Mouse (Mus musculus) layer of hippocampus, adult 8-10 months (tissue): ENCODE results near the gene Mroh2a. TPM values are rescaled to one million over a fixed set of nuclear protein-coding genes. Genes with fewer than 3 reads are reported as not detected.

Source experiments
- DNase-seq, 2 experiments: peaks; one replicate each; pipeline ENCODE4 v3.0.0; 2022; ENCODE audit warnings: low spot score in 2 of 2
- total RNA-seq, 4 experiments: library from RNA; stranded (reverse); gene quantifications; 2 replicates each; pipeline ENCODE4 v1.2.4; 2022

Mroh2a gene
- total RNA-seq, 4 experiments from 2014 or later, result 0.06 to 0.16 TPM; not detected in 2

DNA sequence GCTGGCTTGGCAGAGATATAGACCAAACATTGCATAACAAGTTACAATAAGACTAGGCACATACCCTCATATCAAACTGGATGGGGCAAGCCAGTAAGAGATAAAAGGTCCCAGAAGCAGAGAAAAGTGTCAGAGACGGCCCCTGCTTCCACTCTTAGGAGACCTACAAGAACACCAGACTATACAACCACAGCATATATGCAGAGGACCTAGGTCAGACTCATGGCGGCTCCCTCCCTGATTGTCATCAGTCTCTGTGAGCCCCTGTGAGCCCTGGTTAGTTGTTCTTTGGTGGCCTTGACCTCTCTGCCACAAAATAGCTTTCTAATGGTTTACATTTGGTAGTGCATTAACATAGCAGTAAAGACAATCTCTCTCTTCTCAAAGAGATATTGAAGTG lies 82.2 kb downstream of the Mroh2a start:
- no peak for DNase-seq

DNA sequence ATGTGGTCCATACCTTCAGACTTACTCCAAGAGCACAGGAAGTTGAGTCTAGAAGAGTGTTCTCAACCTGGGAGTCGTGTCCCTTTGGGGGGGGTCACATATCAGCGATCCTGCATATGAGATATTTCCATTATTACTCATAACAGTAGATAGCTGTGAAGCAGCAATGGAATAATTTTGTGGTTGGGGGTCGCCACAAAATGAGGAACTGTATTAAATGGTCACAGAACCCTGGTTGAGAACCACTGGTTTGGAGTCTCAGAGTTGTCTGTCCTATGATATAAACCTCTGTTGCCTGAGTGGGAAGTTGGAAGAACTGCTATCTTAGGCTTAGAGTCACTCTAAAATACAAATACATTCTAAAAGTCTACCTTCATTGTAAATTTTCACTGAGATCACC lies 83.1 kb downstream of the Mroh2a start:
- no peak for DNase-seq

DNA sequence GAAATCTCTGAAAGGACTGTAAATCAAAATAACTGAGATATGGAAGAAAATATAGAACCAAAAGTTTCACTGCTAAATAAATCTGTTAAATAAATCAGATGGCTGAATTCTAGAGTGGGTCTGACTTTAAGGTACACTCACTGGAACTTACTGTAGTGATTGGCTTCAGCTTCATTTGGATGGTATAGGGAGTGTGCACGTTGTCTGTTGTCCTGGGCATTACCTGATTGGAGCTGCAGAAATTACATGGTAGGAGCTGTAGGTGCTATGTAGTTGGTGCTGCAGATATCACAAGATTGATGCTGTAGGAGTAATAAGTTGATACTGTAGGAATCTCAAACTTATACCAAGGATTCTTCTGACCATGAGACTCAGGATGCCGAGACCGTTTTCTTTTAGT lies 83.6 kb downstream of the Mroh2a start:
- DNase-seq, result no peak

Other genes starting within 250 kb of the Mroh2a start
- gene Usp40, start 218.4 kb upstream of the Mroh2a start, total RNA-seq, result 10 to 100 TPM; 23.6 to 33.7 (median 25.8) TPM
- not detected for gene Ugt1a10, start 171.6 kb upstream of the Mroh2a start, total RNA-seq
- gene Ugt1a9, start 156.2 kb upstream of the Mroh2a start, total RNA-seq, result not detected
- not detected for gene Ugt1a8, start 139.2 kb upstream of the Mroh2a start, total RNA-seq
- 1 to 10 TPM in 2 of 4 experiments, under 1 TPM in 2; 0.37 to 3.8 (median 2.2) TPM for gene Ugt1a7c, start 131.9 kb upstream of the Mroh2a start, total RNA-seq
- gene Ugt1a6b, start 123.7 kb upstream of the Mroh2a start, total RNA-seq, result under 1 TPM in 2 of 4 experiments, not detected in 2; 0.34 TPM
- gene Ugt1a6a, start 92.2 kb upstream of the Mroh2a start, total RNA-seq, result 1 to 10 TPM; 1.4 to 4.1 (median 2.2) TPM
- under 1 TPM in 1 of 4 experiments, not detected in 3; 0.65 TPM for gene Ugt1a5, start 61.0 kb upstream of the Mroh2a start, total RNA-seq
- under 1 TPM in 1 of 4 experiments, not detected in 3; 0.53 TPM for gene Ugt1a2, start 26.4 kb upstream of the Mroh2a start, total RNA-seq
- gene Dnajb3, start 21.2 kb upstream of the Mroh2a start, total RNA-seq, result 1 to 10 TPM; 1.7 to 3.7 (median 2.6) TPM
- gene Ugt1a1, start 15.0 kb upstream of the Mroh2a start, total RNA-seq, result not detected
- gene Hjurp, start 50.6 kb downstream of the Mroh2a start, total RNA-seq, result 10 to 100 TPM; 34.5 to 51.6 (median 42.5) TPM
- under 1 TPM in 2 of 4 experiments, not detected in 2; 0.09 to 0.22 TPM for gene Trpm8, start 50.7 kb downstream of the Mroh2a start, total RNA-seq
- under 1 TPM in 1 of 4 experiments, not detected in 3; 0.53 TPM for gene Spp2, start 180.0 kb downstream of the Mroh2a start, total RNA-seq